Mouse (Mus musculus) embryonic facial prominence, embryonic 10.5 days (tissue): ENCODE measurements around the gene Pth2. TPM values are rescaled to one million over a fixed set of nuclear protein-coding genes. Genes with fewer than 3 reads are reported as not detected.
A peak's percentile ranks its signal among the peaks of the same experiment; 100 is the strongest.

Source experiments
- DNase-seq: peaks from one replicate; pipeline ENCODE4 v3.0.0-alpha.2; 2017; ENCODE audit warnings: low spot score
- H3K27ac ChIP-seq: fragments of 300-500 bp; sonication (generic); replicated peaks from 2 replicates; pipeline ENCODE4 v1.5.1; 2016; ENCODE audit warnings: mild to moderate bottlenecking
- H3K27me3 ChIP-seq: fragments of 300-500 bp; sonication (generic); replicated peaks from 2 replicates; pipeline ENCODE4 v1.6.1; 2016; ENCODE audit warnings: low read depth, mild to moderate bottlenecking; ENCODE audit not compliant: poor library complexity, severe bottlenecking
- H3K36me3 ChIP-seq: fragments of 300-500 bp; sonication (generic); replicated peaks from 2 replicates; pipeline ENCODE4 v1.6.1; 2016; ENCODE audit warnings: mild to moderate bottlenecking, moderate library complexity
- H3K4me1 ChIP-seq: fragments of 300-500 bp; sonication (generic); 2 replicates; pipeline ENCODE4 v1.6.1; 2016
- H3K4me3 ChIP-seq: fragments of 300-500 bp; sonication (generic); 2 replicates; pipeline ENCODE4 v1.5.1; 2016; ENCODE audit warnings: mild to moderate bottlenecking, moderate library complexity
- H3K9me3 ChIP-seq: fragments of 300-500 bp; sonication (generic); 2 replicates; pipeline ENCODE4 v1.6.1; 2016; ENCODE audit warnings: mild to moderate bottlenecking
- WGBS: fragments of 180-500 bp; shearing (Covaris S2); methylation state at CpG from one replicate; pipeline ENCODE4 v1.1.7; 2016; 5-methylcytosine and 5-hydroxymethylcytosine counted together
- polyA plus RNA-seq: library from polyadenylated mRNA; unstranded; fragments of >200 nt; fragmentation: Nextera tagmentation; extraction: Ambion mirVana; gene quantifications from 2 replicates; pipeline ENCODE4 v1.2.1, GENCODE M21; 2016

Gene Pth2
- polyA plus RNA-seq, 1 experiment from 2014 or later = not detected

GRCm38 (mm10) chr7:45182199-45182601 is 1.4 kb downstream of the Pth2 start:
- Histone ChIP-seq H3K4me3 (peak overlapping the region; percentile 46), H3K36me3 (no peaks in the 10 kb centered on the region), H3K9me3 (no peaks in the 10 kb centered on the region), H3K4me1 (peaks cover 45% of the 10 kb centered on the region), H3K27me3 (peaks cover 100% of the 10 kb centered on the region), H3K27ac (no peak overlapping the region)
- peak; percentile 93 for DNase-seq
- under 1% methylated on average over 34 of the region's 34 CpGs for whole genome bisulfite sequencing

GRCm38 (mm10) chr7:45182606-45183005 is 1.8 kb downstream of the Pth2 start:
- H3K9me3 ChIP-seq = no peaks in the 10 kb centered on the region
- H3K36me3 ChIP-seq = no peaks in the 10 kb centered on the region
- DNase-seq = no peak
- H3K4me1 ChIP-seq = peaks cover 45% of the 10 kb centered on the region
- H3K27me3 ChIP-seq = peaks cover 100% of the 10 kb centered on the region
- H3K4me3 ChIP-seq = peak overlapping the region; percentile 46
- H3K27ac ChIP-seq = no peak overlapping the region
- WGBS = 18% methylated on average over 11 of the region's 11 CpGs

DNA sequence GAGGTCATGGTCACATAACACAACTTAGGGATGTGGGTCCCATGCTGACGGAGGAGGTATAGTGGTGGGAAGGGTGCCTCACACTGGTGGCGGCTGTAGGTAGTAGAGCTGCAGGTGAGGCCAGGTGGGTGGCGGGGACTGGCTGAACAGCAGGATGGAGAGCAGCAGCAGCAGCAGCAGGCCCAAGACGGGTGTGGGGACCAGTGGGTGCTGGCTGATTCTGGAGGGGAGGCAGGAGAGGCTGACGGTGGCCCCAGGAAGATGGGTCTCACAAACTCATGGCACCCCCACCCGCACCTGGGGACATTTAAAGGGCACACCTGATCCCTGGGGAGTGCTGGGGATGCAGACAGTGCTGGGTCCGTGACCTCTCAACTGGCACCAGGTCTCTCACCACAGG is 2.9 kb downstream of the Pth2 start:
- no peak for DNase-seq
- Histone ChIP-seq H3K4me3 (no peak overlapping the region), H3K9me3 (no peaks in the 10 kb centered on the region), H3K27me3 (peaks cover 100% of the 10 kb centered on the region), H3K4me1 (peaks cover 45% of the 10 kb centered on the region), H3K27ac (no peak overlapping the region), H3K36me3 (no peaks in the 10 kb centered on the region)
- 63% methylated on average over 7 of the region's 7 CpGs for WGBS

DNA sequence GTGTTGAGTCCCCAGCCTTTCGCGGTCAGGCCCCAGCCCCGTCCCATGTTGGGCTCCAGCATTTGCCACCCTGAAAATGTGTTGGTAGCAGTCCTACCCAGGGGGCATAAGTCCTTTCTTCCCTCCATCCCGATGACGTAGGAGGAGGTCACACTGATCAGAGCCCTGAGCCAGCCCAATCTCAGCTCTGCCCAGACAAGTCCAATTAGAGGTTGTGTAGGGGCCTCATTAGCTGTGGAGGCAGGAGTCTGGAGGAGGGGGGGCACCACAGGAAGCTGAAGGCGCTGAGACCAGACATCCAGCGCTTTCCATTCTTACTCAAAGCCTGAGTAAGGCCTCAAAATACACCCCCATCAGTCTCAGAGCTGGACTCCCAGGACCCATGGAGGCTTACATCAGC is 5.1 kb downstream of the Pth2 start:
- DNase-seq = no peak
- peaks cover 43% of the 10 kb centered on the region for H3K4me1 ChIP-seq
- whole genome bisulfite sequencing = 59% methylated on average over 7 of the region's 7 CpGs
- H3K27me3 ChIP-seq = peaks cover 100% of the 10 kb centered on the region
- no peak overlapping the region for H3K4me3 ChIP-seq
- H3K27ac ChIP-seq = no peak overlapping the region
- H3K36me3 ChIP-seq = no peaks in the 10 kb centered on the region
- H3K9me3 ChIP-seq = no peaks in the 10 kb centered on the region

DNA sequence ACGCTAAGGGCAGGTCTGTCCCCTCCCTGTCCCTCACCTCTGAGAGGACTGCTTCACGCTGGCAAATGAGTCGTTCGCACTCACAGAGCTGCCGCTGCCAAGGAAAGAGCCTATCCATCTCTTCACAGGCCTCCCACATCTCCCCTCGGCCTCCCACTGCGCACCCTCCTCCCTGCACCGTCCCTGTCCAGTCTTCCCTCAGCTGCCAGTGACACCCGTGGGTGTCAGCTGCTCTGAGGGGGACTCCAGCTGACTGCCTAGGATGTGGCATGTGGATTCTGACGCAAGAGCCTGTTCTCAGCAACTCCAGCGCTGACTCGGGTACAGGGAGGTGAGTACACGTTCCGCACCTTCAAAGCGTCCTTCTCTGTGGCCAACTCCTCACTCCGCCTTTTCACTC is 8.8 kb downstream of the Pth2 start:
- Histone ChIP-seq H3K9me3 (no peaks in the 10 kb centered on the region), H3K36me3 (no peaks in the 10 kb centered on the region), H3K27ac (no peak overlapping the region), H3K4me1 (peaks cover 43% of the 10 kb centered on the region), H3K4me3 (no peak overlapping the region), H3K27me3 (peaks cover 81% of the 10 kb centered on the region)
- DNase-seq = no peak
- 58% methylated on average over 16 of the region's 16 CpGs for WGBS

DNA sequence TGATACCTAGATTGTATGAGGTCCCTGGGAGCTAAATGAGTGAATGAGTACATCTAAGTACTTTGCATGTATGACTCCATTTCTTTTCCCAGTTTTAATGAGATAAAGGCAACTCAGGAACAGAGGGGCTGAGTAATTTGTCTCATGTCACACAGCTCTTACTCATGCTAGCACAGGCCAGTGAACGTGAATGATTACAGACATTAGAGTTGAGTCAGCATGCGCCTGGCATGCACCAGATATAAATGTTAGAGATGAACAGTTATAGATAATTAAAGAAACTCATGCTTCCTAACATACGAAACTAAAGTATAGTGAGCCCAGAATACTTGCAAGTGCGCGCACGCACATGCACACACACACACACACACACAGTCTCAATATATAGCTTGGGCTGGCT is 9.4 kb downstream of the Pth2 start:
- Histone ChIP-seq H3K4me3 (no peak overlapping the region), H3K4me1 (peaks cover 41% of the 10 kb centered on the region), H3K27ac (no peak overlapping the region), H3K27me3 (peaks cover 75% of the 10 kb centered on the region), H3K36me3 (no peaks in the 10 kb centered on the region), H3K9me3 (no peaks in the 10 kb centered on the region)
- WGBS = 95% methylated on average over 6 of the region's 6 CpGs
- DNase-seq = no peak

- Histone ChIP-seq H3K4me3 (no peak overlapping the region), H3K9me3 (no peaks in the 10 kb centered on the region), H3K36me3 (no peaks in the 10 kb centered on the region), H3K27ac (no peak overlapping the region), H3K27me3 (peaks cover 71% of the 10 kb centered on the region), H3K4me1 (peaks cover 42% of the 10 kb centered on the region)
- 76% methylated on average over 2 of the region's 2 CpGs for WGBS
- DNase-seq = no peak
These were observed 10.4 kb downstream of the Pth2 start for GRCm38 (mm10) chr7:45191161-45191560.

DNA sequence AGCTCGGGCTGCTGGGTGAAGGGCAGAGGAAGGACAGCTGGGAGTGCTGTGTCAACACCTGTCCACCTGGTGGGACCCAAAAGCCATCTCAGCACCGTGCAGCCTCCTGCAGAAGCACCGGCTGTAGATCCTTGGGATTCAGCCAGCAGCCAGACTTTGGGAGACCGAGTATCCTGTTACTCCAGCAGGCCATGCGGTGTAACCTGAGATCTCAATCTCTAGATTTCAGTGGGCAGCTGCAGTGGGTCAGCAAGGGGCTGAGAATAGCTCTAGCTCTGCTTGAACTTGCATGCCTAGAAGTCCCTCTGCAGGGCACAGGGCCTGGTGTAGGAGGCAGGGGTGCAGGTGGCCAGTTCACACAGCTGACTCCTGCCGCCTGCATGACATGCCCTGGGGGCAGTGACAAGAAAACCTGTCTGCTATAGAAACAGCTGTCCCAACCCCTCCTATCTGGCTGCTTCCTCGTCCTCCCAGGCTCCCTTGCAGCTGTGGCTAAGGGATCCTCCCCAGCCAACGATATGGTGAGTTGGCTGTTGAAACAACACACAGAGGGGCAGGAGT is 11.1 kb downstream of the Pth2 start:
- H3K36me3 ChIP-seq = no peaks in the 10 kb centered on the region
- peak overlapping the region; percentile 60; the same call in 1 of the 2 replicates for H3K27ac ChIP-seq
- H3K4me1 ChIP-seq = peaks cover 39% of the 10 kb centered on the region
- peaks cover 71% of the 10 kb centered on the region for H3K27me3 ChIP-seq
- peak overlapping the region; percentile 23 for H3K4me3 ChIP-seq
- 9% methylated on average over 8 of the region's 8 CpGs for WGBS
- DNase-seq = peak; percentile 74
- H3K9me3 ChIP-seq = no peaks in the 10 kb centered on the region

GRCm38 (mm10) chr7:45192585-45193310 is 12.0 kb downstream of the Pth2 start:
- peaks cover 41% of the 10 kb centered on the region for H3K4me1 ChIP-seq
- no peaks in the 10 kb centered on the region for H3K36me3 ChIP-seq
- H3K27ac ChIP-seq = 0 out of 2 replicates have a peak overlapping the region, but pooled peaks have one; percentile 7
- no peak overlapping the region for H3K4me3 ChIP-seq
- H3K9me3 ChIP-seq = no peaks in the 10 kb centered on the region
- H3K27me3 ChIP-seq = peaks cover 69% of the 10 kb centered on the region
- WGBS = 82% methylated on average over 7 of the region's 7 CpGs
- no peak for DNase-seq

- no peak for DNase-seq
- 68% methylated on average over 5 of the region's 5 CpGs for WGBS
- H3K27me3 ChIP-seq = peaks cover 62% of the 10 kb centered on the region
- no peaks in the 10 kb centered on the region for H3K9me3 ChIP-seq
- H3K36me3 ChIP-seq = no peaks in the 10 kb centered on the region
- H3K4me3 ChIP-seq = no peak overlapping the region
- peaks cover 47% of the 10 kb centered on the region for H3K4me1 ChIP-seq
- H3K27ac ChIP-seq = 0 out of 2 replicates have a peak overlapping the region, but pooled peaks have one; percentile 7
These were observed 12.6 kb downstream of the Pth2 start for GRCm38 (mm10) chr7:45193406-45193805.

DNA sequence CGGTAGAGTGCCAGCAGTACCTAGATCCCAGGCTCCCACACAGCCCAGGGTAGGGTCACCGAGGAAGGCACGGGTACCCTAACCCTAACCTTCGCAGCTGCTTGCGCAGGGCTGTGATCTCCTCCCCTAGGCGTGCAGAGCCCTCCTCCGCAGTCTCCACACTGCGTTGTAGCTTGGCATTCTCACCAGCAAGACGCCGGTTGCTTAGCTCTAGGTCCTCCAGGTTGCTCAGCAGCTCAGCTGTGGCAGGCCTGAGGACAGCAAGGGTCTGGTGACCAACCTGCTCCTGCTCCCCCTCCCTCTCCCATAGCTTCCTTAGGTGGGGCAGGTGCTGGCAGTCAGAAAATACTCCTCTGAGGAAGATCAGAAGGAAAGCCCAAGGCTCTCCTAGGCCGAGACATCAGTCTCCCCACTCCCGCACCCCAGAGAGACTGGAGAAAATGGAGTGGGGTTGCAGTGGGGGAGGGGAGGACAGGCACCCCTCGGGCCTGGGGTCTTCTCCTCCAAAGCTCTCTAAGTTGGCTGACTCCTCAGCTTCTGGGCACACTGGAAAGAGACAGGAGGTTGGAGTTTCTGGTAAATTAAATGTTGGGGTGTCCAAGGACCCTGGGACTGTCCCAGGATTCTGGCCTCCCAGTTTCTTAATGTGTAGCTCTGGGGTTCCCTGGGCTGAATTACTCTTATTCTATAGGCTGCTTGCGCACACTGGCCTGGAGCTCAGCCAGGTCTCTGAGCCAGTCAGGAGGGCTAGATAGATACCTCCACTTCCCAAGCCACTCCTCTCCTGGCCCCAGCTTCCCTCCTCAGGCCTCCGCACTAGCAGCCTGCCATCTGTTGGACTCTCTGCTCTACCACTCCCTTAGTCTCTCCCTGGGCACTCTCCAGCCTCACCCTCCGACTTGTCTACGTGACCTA is 13.3 kb downstream of the Pth2 start:
- Histone ChIP-seq H3K27ac (0 out of 2 replicates have a peak overlapping the region, but pooled peaks have one; percentile 7), H3K4me3 (no peak overlapping the region), H3K9me3 (no peaks in the 10 kb centered on the region), H3K4me1 (peaks cover 48% of the 10 kb centered on the region), H3K27me3 (peaks cover 58% of the 10 kb centered on the region), H3K36me3 (no peaks in the 10 kb centered on the region)
- no peak for DNase-seq
- 72% methylated on average over 17 of the region's 17 CpGs for whole genome bisulfite sequencing

GRCm38 (mm10) chr7:45195341-45196175 is 14.8 kb downstream of the Pth2 start:
- H3K4me3 ChIP-seq = no peak overlapping the region
- no peaks in the 10 kb centered on the region for H3K36me3 ChIP-seq
- H3K9me3 ChIP-seq = no peaks in the 10 kb centered on the region
- H3K27ac ChIP-seq = 0 out of 2 replicates have a peak overlapping the region, but pooled peaks have one; percentile 20
- DNase-seq = no peak
- H3K27me3 ChIP-seq = peaks cover 54% of the 10 kb centered on the region
- 54% methylated on average over 13 of the region's 13 CpGs for WGBS
- peaks cover 48% of the 10 kb centered on the region for H3K4me1 ChIP-seq
